Mouse (Mus musculus): ENCODE results near the gene Syndig1l. TPM values are rescaled to one million over a fixed set of nuclear protein-coding genes. Genes with fewer than 3 reads are reported as not detected.

The Syndig1l gene
- total RNA-seq (2015) (not detected in 2 replicates), total RNA-seq (2017) (not detected in 2 replicates)

DNA sequence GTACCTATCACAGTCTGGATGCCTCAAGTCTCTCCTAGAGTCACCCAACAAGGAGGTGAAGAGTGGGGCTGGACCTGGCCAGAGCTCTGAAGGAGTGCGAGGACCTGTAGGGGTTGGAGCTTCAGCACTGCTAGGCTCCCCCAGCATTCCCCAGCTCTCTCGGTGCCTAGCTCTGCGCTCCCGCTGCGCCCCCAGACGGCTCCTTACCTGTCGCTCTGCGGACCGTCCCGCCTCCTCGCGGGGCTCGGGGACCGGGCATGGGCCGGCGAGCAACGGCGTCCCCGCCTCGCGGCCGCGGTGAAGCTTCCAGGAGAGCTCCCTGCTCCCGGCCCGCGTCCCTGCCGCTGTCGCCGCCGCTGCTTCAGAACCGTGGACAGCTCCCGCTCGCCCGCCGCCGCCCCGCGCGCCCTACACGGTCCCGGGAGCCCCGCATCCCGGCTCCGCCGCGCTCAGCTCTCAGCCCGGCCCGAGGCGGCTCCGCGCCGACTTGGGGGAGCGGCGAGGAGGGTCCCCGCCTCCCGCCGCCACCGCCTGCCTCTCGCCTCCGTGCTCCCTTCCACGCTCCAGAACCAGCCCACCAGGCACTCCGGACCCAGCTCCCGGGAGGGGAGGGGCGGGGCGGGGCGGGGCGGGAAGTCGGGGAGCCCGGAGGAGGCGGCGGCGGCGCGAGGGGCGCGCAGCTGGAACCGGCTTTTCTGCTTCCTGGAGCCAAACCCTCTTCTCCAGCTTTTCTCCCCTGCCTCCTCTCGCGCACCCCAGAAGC, at the start of gene Syndig1l:
Gene Syndig1l (minus strand): TSS at position 513 of the 763 bp plus-strand sequence.
- peak; percentile 95 for ATAC-seq (replicated peaks; ENCODE audit: poor library complexity)

DNA sequence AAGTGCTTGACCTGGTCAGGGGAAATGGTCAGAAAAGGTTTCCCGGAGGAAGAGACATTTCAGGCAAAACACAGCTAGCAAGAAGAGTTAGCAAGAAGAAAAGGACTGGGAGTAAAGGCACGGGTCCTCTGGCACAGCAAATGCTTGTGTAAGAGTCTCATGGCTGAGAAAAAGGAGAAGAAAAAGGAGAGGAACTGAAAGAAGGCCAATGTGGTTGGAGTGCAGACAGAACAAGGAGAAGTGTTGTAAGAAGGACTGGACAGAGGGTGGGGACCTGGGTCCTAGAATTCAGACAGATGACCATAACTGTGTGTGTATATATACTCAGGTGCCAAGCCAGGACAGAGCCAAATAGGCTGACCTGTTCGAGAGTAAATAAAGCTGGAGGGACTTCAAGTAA, 49.5 kb upstream of the Syndig1l start:
- ATAC-seq (replicated peaks; ENCODE audit: poor library complexity) = peak; percentile 65

DNA sequence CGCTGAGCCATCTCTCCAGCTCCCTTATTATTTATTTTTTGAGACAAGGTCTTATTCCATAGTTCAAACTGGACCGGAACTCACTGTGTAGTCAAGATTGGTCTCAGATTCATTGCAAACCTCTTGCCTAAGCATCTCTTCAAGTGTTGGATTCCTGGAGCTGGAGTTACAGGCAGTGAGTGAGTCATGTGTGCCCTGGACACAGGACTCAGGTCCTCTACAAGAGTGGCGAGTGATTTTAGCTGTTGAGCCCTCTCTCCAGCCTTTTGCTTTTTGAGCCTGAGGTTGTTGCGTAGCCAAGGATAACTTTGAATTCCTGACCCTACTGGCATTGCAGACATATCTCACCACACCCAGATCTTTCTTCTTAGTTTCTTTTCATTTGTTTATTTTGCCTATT, 47.1 kb upstream of the Syndig1l start:
- no peak for ATAC-seq (replicated peaks; ENCODE audit: poor library complexity)

DNA sequence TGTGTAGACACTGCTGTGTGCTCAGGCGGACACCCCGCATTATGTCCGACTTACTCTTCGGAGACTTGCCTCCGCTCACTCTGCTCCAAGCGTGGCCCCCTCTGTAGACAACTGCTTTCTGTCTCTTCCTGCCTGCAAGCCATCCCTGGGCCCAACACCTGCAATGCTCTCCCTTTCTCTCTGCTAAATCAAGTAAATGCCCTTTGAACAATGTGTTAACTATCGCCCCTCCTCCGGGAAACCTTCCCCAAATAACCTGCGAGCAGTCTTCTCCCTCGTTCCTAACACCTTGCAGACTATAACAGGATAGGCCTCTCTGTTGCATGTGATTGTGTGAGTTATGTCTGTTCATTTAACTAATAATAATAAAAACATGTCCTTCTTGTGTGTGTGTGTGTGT, 44.9 kb upstream of the Syndig1l start:
- no peak for ATAC-seq (replicated peaks; ENCODE audit: poor library complexity)

DNA sequence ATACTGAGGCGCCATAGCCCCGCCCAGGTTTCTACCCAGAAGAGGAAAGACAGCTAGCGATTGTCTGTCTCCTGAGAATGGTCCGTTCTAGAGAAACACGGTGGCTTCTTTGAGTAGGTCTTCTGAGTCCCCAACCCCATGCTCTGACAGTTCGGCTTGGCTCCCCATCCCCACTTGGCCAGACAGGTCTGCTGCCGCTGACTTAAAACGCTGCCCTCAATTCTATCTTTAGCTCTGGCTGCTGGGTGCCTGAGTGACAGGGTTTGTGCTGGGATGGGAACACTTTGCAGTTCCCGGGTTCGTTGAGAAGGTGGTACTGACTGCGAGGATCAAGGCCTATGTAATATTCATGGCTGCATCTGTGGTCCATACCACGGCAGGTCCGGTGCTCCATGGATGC, 34.7 kb upstream of the Syndig1l start:
- ATAC-seq (replicated peaks; ENCODE audit: poor library complexity) = no peak

DNA sequence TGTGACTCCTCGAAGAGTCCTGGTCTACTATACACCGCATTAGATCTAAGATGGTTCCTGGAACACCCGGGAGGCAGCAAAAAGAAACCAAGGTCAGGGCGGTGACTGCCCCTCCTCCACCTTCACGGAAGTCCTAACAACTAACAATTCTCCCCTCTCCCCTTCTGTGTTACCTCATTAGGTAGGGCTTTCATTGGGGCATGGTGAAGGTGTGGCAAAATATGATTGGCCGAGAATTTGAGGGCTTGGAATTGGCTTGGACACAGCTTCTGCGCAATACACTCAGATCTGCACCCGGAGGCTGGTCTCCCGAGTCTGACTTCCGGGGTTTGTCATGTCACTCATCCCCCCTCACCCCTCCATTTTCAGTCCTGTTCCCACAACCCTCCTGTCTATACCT, 29.8 kb upstream of the Syndig1l start:
- ATAC-seq (replicated peaks; ENCODE audit: poor library complexity) = no peak

DNA sequence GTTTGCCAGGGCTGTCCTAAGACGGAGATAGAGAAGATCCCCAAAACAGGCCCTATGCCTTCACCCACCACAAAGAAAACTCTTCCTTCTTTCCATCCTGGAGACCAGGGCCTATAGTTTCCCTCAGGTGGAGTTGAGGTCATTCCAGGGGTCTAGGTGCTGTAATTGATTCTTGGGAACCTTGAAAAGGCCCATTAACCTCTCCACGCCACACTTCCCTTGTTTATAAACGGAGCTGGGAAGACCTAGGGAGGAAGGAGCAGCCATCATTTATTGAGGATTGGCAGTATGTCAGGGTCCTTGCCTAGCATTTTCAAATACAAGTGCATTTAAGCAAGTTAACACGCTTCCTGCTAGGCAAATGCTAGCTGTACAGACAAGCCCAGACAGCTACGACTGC, 28.8 kb upstream of the Syndig1l start:
- no peak for ATAC-seq (replicated peaks; ENCODE audit: poor library complexity)

DNA sequence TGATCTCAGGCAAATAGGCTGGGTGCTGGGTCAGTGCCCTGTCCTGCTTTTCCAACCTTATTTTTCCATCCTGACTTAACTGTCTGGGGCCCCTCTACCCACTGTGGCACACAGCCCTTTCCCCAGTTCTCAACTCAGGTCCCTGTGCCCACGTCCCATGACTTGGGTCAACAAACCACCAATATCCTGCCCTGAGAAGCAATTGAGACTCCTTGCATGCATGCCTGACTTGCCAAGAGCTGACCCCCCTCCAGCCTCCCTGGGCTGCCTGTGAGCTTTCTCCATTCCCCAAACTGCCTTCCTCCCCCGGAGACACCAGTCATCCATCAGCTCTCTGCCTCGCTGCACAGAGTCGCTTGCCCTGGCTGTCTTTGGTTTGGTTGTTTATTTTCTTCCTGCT, 28.4 kb upstream of the Syndig1l start:
- ATAC-seq (replicated peaks; ENCODE audit: poor library complexity) = no peak

DNA sequence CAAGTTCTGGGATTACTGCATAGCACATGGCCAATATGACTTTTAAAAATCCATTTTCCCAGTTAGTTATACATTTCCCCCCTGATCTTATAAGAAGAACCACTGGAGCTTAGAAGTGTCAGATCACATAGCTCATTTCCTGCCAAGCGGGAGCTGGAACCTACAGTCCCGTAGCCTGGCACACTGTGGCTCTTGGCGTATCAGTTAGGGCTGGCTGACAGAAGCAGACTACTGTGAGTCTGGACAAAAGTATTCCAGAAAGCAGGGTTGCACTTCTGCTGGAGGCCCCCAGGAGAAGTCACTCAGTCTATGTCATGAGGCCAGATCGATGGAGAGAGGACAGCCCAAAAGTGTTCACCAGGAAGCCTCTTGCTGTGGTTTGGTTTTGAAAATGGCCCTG, 27.8 kb upstream of the Syndig1l start:
- no peak for ATAC-seq (replicated peaks; ENCODE audit: poor library complexity)

DNA sequence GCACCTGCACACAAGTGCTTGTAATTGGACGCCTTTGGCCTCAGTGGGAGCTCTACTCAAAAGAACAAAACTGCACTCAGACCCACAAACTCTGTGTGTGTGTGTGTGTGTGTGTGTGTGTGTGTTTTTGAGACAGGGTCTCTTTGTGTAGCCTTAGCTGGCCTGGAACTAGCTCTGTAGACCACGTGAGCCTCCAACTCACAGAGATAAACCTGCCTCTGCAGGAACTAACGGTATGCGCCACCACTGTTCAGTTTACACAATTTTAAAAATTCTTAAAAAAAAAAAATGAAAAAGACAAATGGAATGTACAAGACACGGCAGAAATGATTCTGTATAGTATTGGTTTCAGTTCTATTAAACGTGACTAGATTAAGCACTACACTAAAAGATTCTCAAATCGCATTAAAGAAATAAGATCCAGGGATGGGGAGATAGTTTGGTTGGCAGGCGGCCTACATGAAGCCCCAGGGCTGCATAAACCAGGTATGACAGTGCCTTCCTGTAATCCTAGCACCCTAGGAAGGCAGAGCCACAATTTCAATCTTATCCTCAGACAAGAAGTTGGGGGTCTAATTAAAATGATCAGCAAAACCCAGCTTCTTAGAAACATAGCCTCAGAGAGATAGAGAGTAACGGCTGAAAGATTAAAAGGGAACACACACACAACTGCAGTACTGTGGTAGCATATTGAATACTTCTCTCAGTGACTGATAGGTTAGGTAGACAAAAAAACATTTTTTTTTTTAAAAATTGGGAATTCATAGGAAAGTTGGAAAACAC, 20.0 kb upstream of the Syndig1l start:
- no peak for ATAC-seq (replicated peaks; ENCODE audit: poor library complexity)

DNA sequence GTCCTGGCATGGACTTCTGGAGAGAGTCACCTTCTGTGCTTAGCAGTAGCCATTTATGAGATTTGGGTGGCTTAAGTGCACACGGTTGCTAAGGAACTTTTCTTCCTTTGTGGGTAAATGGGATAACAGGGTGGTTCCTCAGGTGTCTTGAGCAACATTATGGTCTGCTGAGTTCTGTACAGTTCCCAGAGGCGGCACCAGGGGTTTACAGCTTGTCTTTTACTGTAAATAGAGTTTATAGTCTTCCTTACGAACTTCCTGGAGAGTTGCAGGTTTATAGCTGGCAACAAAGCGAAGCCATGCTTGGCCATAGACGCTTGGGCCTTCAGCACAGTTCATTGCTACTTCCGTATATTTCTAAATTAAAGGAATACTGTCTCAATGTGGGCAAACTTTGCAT, 15.9 kb upstream of the Syndig1l start:
- no peak for ATAC-seq (replicated peaks; ENCODE audit: poor library complexity)

DNA sequence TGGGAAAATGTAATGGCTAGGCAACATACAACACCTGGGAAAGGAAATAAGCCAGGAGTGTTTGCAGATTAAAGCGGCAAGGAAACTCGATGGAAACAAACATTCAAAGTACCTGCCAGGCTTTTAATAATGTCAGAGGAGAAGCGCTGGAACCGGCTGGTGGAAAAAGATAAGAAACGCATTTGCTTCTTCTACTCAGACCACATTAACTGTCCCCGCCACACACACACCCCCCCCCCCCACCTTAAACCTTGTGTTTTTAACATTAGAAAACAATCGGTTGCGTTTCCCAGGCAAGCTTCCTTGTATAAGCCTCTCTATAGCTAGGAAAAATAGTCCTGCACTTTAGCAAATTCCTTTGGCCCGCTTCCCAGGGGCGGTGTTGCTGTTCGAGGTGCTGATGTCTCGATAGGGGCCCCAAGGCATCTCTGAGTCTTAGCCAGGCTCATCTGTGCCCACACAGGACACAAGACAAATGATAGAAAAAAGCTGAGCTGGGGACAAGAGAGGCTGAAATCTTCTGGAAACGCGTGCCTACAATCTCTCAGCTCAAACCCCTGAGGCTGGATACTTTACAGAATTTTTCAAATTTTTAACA, 11.3 kb upstream of the Syndig1l start:
- peak; percentile 90 for ATAC-seq (replicated peaks; ENCODE audit: poor library complexity)

DNA sequence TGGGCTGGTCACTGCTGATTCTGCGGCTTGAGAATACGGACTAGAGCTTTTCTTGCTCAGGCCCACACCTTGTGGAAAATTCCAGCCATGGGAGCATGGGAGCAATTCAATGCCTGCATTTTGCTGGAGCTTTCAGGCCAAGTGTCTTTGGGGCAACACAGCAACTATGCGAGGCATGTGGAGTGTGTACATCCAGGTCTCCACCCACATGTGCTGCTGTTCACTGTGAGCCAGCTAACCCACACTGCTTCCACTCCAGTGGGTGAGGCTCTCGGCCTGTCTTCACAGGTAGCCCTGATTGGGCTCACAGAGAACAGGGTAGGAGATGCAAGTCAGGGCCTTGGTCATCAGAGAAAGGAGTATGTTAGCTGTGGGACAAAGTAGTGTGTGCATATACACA, 9.2 kb upstream of the Syndig1l start:
- no peak for ATAC-seq (replicated peaks; ENCODE audit: poor library complexity)

DNA sequence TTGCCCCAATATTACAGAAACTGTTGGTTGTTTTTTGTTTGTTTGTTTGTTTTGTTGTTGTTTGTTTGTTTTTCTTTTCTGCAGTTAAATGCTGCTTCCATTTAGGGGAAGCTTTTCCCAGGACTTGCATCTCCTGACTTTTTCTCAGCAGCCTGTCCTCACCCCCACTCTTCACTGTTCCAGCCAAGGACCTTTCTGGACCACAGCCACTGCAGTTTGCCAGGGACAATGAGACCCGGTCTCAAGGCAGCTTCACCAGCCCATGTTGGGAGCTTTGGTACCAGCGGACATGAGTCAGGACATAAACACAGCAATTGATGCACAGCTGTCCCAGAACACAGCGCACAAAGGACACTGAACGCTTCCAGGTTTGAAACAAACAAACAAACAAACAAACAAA, 8.3 kb upstream of the Syndig1l start:
- no peak for ATAC-seq (replicated peaks; ENCODE audit: poor library complexity)

DNA sequence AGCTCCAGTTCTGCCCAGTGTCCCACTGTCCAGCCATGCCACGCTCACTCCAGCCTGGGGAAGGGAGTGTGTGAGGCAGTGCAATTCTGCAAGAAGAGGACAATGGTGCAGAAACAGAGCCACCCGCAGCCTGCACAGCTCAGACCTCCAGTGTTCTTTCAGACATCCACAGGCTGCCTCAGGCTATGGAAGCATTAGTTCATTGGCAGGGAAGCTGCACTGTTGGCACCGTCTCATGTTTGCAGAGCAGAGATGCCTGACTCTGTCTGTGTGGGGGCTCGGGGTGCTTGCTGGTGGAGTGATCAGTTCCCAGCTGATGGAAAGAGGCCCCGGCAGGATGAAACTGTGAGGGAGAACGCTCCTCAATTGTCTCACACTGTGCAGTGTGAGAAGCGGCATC, 4.0 kb upstream of the Syndig1l start:
- no peak for ATAC-seq (replicated peaks; ENCODE audit: poor library complexity)

DNA sequence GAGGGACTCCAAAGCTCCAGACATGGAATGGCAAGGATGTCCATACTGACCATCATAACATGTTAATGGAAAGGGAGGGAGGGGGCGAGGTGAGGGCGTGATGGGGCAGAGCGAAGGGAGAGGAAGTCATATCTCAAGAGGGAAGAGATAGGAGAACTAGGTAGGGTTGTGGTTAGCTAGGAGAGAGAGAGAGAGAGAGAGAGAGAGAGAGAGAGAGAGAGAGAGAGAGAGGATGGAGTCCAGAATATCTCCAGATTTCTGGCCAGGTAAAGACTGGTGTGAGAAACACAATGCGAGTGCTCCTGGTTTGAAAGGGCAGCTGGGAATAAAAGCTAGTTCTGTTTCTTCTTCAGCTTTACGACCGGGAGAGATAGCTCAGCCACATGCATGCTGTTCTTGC, 6.5 kb downstream of the Syndig1l start:
- no peak for ATAC-seq (replicated peaks; ENCODE audit: poor library complexity)

DNA sequence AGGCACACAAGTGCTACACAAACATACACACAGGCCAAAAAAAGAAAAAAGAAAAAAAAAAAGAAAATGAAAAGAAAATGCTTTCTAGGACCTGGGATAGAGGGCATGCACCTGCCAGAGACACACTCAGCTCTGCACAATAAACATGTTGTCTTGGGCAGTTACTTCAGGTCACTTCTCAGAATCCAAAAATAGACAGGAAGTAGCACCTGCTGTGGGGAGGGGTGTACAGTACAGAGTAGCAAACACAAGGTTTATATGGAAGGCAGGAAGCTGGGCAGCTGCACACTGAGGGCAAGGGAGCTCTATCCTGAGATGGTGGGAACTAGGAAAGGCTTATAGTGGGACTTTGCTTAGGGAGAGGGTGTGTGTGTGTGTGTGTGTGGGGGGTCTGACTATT, 7.3 kb downstream of the Syndig1l start:
- no peak for ATAC-seq (replicated peaks; ENCODE audit: poor library complexity)

DNA sequence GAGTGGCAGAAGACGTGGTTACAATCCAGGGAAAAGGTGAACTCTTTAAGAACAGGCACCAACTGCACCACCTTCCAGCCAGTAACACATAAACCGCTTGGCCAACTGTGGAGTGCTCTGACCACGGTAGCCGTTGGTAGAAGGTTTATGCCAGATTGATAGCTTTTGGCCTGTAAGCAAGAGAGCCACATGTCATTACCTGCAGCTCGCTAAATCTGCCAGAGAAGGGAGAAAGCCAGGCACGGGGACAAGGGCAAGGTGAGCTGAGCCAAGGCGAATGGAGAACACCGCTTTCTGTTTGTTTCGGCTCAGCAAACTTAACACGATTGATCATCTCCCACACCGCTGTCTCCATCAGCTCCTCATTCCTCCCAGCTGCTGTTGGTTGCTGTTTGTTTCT, 9.6 kb downstream of the Syndig1l start:
- ATAC-seq (replicated peaks; ENCODE audit: poor library complexity) = no peak

DNA sequence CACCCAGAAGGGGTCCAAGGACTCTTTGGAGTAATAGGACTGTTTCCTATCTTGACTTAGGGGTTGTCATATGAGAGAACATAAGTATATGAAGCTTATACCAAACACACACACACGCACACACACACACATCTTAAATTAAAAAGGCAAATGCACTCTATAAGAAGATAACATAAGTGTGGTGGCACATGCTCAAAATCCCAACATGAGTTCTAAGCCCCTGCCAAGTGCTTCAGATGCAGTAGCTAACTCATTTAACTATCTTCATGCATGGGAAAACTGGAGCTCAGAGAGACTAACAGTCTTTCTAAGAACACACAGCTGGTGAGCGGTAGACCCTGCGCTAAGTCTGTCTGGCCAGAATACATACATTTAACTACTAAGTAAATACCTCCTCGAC, 11.1 kb downstream of the Syndig1l start:
- no peak for ATAC-seq (replicated peaks; ENCODE audit: poor library complexity)

DNA sequence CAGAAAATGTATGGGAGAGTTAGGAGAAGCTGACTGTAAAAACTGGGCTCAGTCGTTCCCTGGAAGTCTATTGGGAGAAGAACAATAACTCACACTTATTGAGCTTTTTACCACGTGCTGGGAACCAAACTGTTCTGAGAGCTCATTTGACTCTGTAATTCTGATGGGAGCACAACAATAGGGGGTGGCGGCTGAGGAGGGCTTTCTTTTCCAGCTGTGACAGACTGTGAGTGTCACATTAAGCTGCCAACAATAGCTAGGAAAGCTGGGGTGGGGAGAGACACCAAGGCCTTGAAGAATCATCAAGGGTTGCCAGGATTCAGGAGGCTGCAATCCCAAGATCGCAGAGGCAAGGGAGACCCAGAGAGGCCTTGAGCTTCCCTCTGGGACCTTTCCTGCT, 12.5 kb downstream of the Syndig1l start:
- ATAC-seq (replicated peaks; ENCODE audit: poor library complexity) = no peak

DNA sequence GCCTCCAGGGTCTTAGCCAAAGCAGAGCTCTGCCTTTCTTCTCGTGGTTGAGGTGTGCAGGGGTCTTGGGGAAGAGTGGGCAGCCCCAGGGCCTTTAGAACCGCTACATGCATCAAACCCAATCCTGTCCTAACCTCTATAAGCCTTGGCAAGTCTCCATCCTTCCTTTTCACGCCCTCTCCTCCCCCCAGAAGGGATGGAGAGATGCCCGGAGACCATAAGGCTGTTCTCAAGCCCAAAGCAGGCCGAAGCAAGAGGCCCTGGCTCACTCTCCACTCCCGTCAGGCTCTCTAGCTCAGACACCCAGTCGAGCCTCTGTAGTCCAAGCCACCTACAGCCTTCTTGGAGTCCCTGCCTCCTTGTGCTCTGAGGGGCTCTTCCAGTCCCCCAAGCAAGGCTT, 14.1 kb downstream of the Syndig1l start:
- no peak for ATAC-seq (replicated peaks; ENCODE audit: poor library complexity)

DNA sequence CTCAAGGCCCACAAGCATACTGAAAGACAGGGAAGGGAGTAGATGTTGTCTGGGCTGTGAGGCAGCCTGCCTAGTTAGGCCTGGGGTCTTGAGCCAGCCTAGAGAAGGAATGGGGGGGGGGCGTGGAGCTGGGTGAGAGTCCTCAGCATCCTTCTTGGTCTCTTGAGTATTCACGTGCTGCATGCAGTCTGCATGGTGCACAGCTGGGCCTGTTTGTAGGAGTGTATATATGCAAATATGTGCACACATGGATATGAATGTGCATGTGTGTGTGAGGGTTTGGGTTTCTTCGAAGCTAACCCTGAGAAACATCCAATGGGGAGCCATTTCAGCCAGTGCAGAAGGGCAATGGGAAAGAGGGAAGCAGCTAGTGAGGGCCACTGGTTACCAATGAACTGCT, 22.6 kb downstream of the Syndig1l start:
- ATAC-seq (replicated peaks; ENCODE audit: poor library complexity) = no peak
